Mouse (Mus musculus): Measurements from ENCODE around the gene Fsd2. TPM values are rescaled to one million over a fixed set of nuclear protein-coding genes. Genes with fewer than 3 reads are reported as not detected.
A peak's percentile ranks its signal among the peaks of the same experiment; 100 is the strongest.

Fsd2 gene
- polyA plus RNA-seq, 1 experiment from 2014 or later, result not detected

DNA sequence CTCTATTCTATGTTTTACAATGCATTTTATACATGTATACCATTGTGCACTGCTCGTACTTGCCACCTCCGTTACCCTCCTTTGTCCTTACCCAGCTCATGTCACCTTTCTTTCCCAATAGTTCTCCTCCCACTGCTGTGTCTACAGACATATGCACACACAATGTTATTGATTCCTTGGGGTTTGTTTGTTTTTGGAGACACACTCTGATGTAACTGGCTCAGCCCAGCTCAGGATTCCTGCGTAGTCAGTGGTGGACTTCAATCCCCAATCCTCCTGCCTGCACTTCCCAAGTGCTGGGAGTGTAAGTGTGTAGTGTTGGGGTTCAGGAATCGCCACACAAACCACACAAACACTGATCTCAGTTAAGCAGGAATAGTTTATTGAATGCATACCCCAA, 20.5 kb upstream of the Fsd2 start:
- WGBS, result 84% methylated on average over 4 of the region's 4 CpGs
- Histone ChIP-seq H3K27me3 (replicated peaks; ENCODE audit: low read depth, poor library complexity, severe bottlenecking) (no peaks in the 10 kb centered on the region), H3K27ac (replicated peaks) (no peak overlapping the region), H3K36me3 (replicated peaks) (peaks cover 45% of the 10 kb centered on the region), H3K4me3 (no peak overlapping the region), H3K4me1 (no peaks in the 10 kb centered on the region), H3K9me3 (no peaks in the 10 kb centered on the region)
- DNase-seq (ENCODE audit: low spot score), result no peak

DNA sequence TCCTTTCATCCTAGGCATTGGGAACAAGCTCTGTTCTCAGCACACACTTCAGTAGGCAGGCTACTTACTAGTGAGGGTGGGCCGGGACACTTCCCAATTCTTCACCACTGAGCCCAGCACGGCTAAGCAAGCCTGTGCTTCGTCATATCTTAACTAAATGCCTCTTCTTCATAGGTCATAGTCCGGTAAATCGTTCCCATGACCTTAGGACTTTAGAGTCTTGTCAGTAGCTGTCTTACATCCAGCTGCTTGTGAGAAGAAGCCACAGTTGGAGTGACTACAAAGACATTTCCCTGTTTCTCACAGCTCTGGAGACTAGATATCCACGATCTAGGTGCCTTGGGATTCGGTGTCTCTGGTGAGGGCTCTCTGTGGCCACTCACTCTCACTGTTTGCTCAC, 18.6 kb upstream of the Fsd2 start:
- Histone ChIP-seq H3K4me1 (no peaks in the 10 kb centered on the region), H3K27ac (replicated peaks) (no peak overlapping the region), H3K9me3 (no peaks in the 10 kb centered on the region), H3K4me3 (no peak overlapping the region), H3K27me3 (replicated peaks; ENCODE audit: low read depth, poor library complexity, severe bottlenecking) (no peaks in the 10 kb centered on the region), H3K36me3 (replicated peaks) (peaks cover 29% of the 10 kb centered on the region)
- DNase-seq (ENCODE audit: low spot score), result peak; percentile 2
- WGBS, result 91% methylated on average over 7 of the region's 7 CpGs

DNA sequence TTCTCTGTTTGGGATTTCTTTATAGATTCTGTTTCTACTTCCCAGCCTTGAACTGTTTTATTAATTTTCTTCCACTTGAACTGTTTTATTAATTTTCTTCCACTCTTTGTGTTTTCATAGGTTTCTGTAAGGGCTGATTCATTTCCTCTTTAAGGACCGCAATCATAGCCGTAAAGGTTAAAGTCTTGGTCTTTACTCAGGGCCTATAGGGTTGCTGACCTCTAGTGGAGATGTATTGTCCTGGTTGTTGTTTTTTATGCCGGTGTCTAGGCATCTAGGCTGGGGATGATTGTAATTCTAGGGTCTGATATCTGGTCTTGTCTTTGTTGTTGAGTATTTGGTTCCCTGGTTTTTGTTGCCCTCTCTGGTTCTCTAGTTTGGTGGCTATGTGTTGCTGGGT, 16.8 kb upstream of the Fsd2 start:
- Histone ChIP-seq H3K27me3 (replicated peaks; ENCODE audit: low read depth, poor library complexity, severe bottlenecking) (no peaks in the 10 kb centered on the region), H3K4me3 (no peak overlapping the region), H3K27ac (replicated peaks) (no peak overlapping the region), H3K4me1 (no peaks in the 10 kb centered on the region), H3K9me3 (no peaks in the 10 kb centered on the region), H3K36me3 (replicated peaks) (peaks cover 30% of the 10 kb centered on the region)
- DNase-seq (ENCODE audit: low spot score), result peak; percentile 1
- 68% methylated on average over 3 of the region's 3 CpGs for WGBS

DNA sequence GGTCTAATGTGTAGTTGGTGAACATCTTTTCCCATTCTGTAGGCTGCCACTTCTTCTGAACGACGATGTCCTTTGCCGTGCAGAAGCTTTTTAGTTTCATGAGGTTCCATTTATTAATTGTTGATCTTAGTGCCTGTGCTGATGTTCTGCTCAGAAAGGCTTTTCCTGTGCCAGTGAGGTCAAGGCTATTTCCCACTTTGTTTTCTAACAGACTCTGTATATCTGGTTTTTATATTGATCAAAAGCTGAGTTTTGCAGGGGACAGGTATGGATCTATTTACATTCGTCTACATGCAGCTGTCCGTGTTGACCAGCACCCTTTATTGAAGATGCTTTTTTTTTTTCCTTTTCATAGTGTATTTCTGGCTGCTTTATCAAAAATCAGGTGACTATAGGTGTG, 12.6 kb upstream of the Fsd2 start:
- H3K9me3 ChIP-seq, result no peaks in the 10 kb centered on the region

DNA sequence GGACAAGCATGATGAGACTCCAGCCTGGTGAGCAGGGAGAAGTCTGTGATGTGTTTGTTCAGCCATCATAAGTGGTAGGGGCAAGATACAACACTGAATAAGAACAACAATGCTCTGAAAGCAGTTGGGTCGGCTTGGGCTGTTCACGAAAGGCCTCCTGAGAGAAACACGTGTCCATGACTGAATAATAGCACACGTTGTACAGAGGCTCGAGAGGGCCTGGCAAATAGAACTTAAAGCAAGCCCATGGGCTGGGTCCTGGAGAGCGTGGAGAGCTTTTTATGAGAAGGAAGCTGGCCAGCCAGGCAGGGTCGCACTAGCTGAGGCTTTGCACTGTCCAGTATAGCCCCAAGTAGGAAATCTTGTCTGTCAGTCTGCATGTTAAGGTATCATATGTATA, 11.7 kb upstream of the Fsd2 start:
- Histone ChIP-seq H3K27ac (replicated peaks) (no peak overlapping the region), H3K27me3 (replicated peaks; ENCODE audit: low read depth, poor library complexity, severe bottlenecking) (0 out of 2 replicates have a peak, but pooled peaks cover 3% of the 10 kb centered on the region), H3K4me3 (no peak overlapping the region), H3K4me1 (no peaks in the 10 kb centered on the region), H3K36me3 (replicated peaks) (peaks cover 14% of the 10 kb centered on the region), H3K9me3 (no peaks in the 10 kb centered on the region)
- DNase-seq (ENCODE audit: low spot score), result peak; percentile 2
- WGBS, result 89% methylated on average over 7 of the region's 7 CpGs

More for the DNA sequence above, 12.6 kb upstream of the Fsd2 start:
- H3K27ac ChIP-seq (replicated peaks), result no peak overlapping the region
- no peaks in the 10 kb centered on the region for H3K4me1 ChIP-seq
- DNase-seq (ENCODE audit: low spot score), result no peak
- H3K27me3 ChIP-seq (replicated peaks; ENCODE audit: low read depth, poor library complexity, severe bottlenecking), result no peaks in the 10 kb centered on the region
- WGBS, result 97% methylated on average over 5 of the region's 5 CpGs
- H3K4me3 ChIP-seq, result no peak overlapping the region
- H3K36me3 ChIP-seq (replicated peaks), result peaks cover 14% of the 10 kb centered on the region

DNA sequence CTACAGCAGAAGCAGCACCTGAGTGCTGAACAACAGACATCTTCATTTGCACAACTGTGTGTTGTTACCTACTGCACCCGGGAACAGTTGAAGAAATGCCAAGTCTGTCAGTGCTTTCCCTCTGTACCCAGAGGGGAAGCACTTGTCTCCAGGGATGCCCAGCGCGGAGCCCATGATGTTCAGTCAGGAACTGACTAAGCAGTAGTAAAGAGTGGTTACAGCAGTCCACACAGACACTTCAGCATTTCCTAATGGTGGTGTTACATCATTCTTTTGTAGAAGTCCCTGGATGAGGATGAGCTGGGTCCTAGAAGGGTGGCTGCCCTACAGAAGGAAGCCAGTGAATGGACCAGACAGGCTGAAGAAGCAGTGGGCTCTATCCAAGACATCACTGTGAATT, 11.1 kb upstream of the Fsd2 start:
- peak; percentile 2 for DNase-seq (ENCODE audit: low spot score)
- H3K36me3 ChIP-seq (replicated peaks), result peaks cover 14% of the 10 kb centered on the region
- no peak overlapping the region for H3K4me3 ChIP-seq
- H3K4me1 ChIP-seq, result no peaks in the 10 kb centered on the region
- H3K9me3 ChIP-seq, result no peaks in the 10 kb centered on the region
- WGBS, result 92% methylated on average over 3 of the region's 3 CpGs
- H3K27ac ChIP-seq (replicated peaks), result no peak overlapping the region
- peaks cover 7% of the 10 kb centered on the region; the same call in 1 of the 2 replicates for H3K27me3 ChIP-seq (replicated peaks; ENCODE audit: low read depth, poor library complexity, severe bottlenecking)

DNA sequence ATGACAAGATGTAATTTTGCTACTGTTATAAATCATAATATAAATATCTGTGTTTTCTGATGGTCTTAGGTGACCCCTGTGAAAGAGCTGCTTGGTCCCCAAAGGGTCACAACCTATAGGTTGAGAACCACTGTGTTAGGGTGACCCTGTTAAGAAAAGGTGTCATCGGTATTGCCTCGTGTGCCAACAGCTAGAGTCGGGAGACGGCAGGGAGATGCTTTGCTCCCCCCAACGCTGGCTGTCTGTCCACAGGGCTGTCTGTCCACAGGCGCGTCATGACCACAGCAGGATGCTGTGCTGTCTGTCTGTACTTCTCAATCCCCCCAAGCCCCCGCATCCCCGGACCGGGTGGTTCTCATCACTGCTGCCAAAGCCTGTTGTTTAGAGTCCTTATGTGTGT, 8.9 kb upstream of the Fsd2 start:
- peak; percentile 2 for DNase-seq (ENCODE audit: low spot score)
- H3K36me3 ChIP-seq (replicated peaks), result peaks cover 14% of the 10 kb centered on the region
- H3K4me1 ChIP-seq, result peaks cover 9% of the 10 kb centered on the region; the same call in 1 of the 2 replicates
- no peak overlapping the region for H3K27ac ChIP-seq (replicated peaks)
- WGBS, result 94% methylated on average over 10 of the region's 10 CpGs
- peaks cover 12% of the 10 kb centered on the region for H3K27me3 ChIP-seq (replicated peaks; ENCODE audit: low read depth, poor library complexity, severe bottlenecking)
- no peak overlapping the region for H3K4me3 ChIP-seq
- no peaks in the 10 kb centered on the region for H3K9me3 ChIP-seq

DNA sequence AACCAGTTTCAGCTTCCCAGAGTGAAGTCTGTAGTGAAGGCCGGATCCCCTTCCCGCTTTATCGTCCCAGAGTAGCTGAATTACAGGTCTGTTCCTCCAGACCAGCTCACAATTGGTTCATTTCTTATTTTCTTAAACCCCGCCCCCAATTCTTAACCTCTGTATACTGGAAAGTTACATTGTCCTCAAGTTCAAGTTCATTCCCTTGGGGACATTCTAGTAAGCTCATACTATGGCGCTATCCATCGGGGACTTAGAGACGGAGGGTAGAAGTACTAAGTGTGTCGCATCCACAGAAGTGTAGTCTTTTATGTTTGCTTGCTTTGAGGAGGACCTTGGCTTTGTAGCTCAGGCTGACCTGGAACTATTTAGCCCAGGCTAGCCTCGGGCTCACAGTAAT, 7.1 kb upstream of the Fsd2 start:
- 91% methylated on average over 9 of the region's 9 CpGs for WGBS
- Histone ChIP-seq H3K27ac (replicated peaks) (no peak overlapping the region), H3K27me3 (replicated peaks; ENCODE audit: low read depth, poor library complexity, severe bottlenecking) (peaks cover 12% of the 10 kb centered on the region), H3K4me3 (no peak overlapping the region), H3K9me3 (no peaks in the 10 kb centered on the region), H3K36me3 (replicated peaks) (peaks cover 14% of the 10 kb centered on the region), H3K4me1 (peaks cover 9% of the 10 kb centered on the region; the same call in 1 of the 2 replicates)
- no peak for DNase-seq (ENCODE audit: low spot score)

DNA sequence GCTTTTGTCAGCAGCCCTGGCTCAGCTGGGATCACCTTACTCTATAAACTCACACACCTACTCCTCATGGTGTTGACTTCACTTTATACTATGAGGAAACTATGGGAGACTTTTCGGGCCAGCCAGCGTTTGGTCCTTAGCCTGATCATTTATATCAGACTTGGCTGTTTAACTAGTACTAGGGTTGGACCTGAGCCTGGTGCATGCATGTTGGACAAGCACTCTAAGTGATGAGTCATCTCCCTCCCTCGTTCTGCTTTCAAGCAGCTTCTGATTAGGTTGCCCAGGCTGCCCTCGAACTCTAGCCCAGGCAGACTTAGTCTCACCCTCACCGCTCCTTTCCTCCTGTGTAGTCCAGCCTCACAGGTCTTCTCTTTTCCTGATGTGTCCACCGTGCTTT, 6.7 kb upstream of the Fsd2 start:
- H3K4me1 ChIP-seq, result peaks cover 9% of the 10 kb centered on the region; the same call in 1 of the 2 replicates
- 91% methylated on average over 6 of the region's 6 CpGs for WGBS
- H3K27me3 ChIP-seq (replicated peaks; ENCODE audit: low read depth, poor library complexity, severe bottlenecking), result peaks cover 12% of the 10 kb centered on the region
- no peaks in the 10 kb centered on the region for H3K9me3 ChIP-seq
- H3K36me3 ChIP-seq (replicated peaks), result peaks cover 12% of the 10 kb centered on the region
- H3K27ac ChIP-seq (replicated peaks), result no peak overlapping the region
- DNase-seq (ENCODE audit: low spot score), result no peak
- H3K4me3 ChIP-seq, result no peak overlapping the region

DNA sequence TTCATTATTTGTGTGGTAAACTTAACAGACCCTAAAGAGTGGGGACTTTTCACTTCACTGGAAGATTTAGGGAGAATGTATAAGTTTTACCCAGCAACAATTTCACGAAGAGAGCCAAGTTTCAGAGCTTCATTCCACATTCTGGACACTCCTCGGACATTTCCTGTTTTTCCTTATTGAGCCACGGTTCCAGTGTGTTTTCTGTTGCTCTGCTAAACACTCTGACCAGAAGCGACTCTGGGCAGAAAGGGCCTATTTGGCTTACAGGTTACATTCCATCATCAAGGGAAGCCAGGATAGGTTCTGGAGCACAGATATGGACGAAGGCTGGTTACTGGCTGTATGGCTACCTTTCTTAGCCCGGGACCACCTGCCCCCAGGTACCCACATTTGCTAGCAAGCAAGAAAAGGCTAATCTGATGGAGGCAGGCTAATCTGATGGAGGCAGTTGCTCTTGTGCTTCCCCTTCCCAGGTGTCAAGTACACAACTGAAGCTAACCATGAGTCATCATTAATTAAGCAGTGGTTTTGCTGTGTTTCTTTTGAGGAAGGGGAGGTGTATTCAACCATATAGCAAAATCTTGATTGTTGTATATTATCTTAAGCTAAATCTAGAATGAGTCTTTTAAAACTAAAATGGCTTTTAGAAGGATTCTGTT, 6.0 kb upstream of the Fsd2 start:
- Histone ChIP-seq H3K4me1 (peaks cover 9% of the 10 kb centered on the region; the same call in 1 of the 2 replicates), H3K27ac (replicated peaks) (no peak overlapping the region), H3K9me3 (no peaks in the 10 kb centered on the region), H3K27me3 (replicated peaks; ENCODE audit: low read depth, poor library complexity, severe bottlenecking) (peaks cover 12% of the 10 kb centered on the region), H3K36me3 (replicated peaks) (peaks cover 5% of the 10 kb centered on the region; the same call in 1 of the 2 replicates), H3K4me3 (peak overlapping the region; percentile 86; the same call in 1 of the 2 replicates)
- 78% methylated on average over 6 of the region's 6 CpGs for WGBS
- peak; percentile 2 for DNase-seq (ENCODE audit: low spot score)

DNA sequence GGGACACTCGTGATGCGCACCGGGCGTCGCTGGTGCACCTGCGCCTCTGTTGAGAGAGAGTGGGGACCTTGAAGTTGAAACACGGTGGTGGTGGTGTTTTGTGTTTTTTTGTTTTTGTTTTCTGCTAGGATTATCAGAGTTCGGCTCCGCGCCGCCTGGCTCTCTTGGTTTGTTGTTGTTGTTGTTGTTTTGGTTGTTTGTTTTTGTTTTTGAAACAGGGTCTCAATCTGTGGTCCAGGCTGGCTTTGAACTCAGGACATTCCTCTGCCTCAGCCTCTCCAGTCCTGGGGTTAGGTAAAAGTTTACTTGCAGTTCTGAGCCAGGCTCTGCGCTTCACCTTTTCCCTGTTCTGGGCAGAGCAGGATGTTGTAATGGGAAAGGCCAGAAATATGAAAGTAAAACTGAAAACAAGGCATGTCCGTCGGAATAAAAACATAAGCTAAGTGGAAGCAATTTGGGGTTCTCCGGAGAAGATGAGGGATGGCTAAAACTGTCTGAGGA, 5.2 kb upstream of the Fsd2 start:
- Histone ChIP-seq H3K36me3 (replicated peaks) (0 out of 2 replicates have a peak, but pooled peaks cover 5% of the 10 kb centered on the region), H3K27me3 (replicated peaks; ENCODE audit: low read depth, poor library complexity, severe bottlenecking) (peaks cover 12% of the 10 kb centered on the region), H3K4me1 (peaks cover 11% of the 10 kb centered on the region; the same call in 1 of the 2 replicates), H3K27ac (replicated peaks) (peak overlapping the region; percentile 89), H3K4me3 (peak overlapping the region; percentile 86), H3K9me3 (no peaks in the 10 kb centered on the region)
- WGBS, result 21% methylated on average over 15 of the region's 15 CpGs
- DNase-seq (ENCODE audit: low spot score), result no peak

DNA sequence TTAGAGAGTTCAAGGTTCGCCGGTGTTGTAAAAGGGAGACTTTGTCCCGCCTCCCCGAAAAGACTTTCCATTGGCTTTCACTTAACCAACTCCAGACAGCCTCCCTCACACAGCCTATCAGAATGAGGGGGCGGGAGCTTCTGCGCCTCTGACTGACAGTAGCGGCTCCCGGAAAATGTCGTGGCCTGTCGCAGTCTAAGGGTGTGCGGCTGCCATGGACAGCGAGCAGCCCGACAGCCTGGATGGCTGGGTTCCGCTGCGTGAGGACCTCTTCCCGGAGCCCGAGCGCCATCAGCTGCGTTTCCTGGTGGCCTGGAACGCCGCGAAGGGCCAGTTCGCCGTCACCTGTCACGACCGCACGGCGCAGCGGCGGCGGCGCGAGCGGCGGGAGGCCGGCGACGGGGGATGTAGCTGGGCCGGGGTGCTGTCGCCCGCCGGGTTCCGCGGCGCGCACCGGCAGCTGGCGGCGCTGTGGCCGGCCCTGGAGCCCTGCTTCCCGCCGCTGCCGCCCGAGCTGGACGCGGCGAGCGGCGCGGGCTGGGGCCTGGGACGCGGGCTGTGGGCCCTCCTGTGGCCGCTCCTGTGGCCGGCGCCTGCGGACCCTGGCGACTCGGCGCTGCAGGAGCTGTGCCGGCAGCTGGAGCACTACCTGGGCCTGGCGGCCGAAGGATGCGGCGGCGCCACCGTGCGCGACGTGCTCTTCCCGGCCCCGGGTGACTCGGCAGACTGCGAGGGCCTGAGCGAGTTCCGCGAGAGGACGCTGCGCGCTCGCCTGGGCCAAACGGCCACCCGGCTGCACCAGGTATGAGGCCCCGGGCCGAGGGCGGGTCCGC, 4.6 kb upstream of the Fsd2 start, which contains the start of gene Whamm:
Gene Whamm (plus strand): TSS at position 159 of the 833 bp plus-strand sequence.
- H3K27me3 ChIP-seq (replicated peaks; ENCODE audit: low read depth, poor library complexity, severe bottlenecking), result peaks cover 12% of the 10 kb centered on the region
- under 1% methylated on average over 96 of the region's 96 CpGs for WGBS
- H3K36me3 ChIP-seq (replicated peaks), result 0 out of 2 replicates have a peak, but pooled peaks cover 5% of the 10 kb centered on the region
- DNase-seq (ENCODE audit: low spot score), result peak; percentile 92
- H3K27ac ChIP-seq (replicated peaks), result peak within 1 kb of the TSS; percentile 89
- no peaks in the 10 kb centered on the region for H3K9me3 ChIP-seq
- H3K4me3 ChIP-seq, result peak within 1 kb of the TSS; percentile 86
- H3K4me1 ChIP-seq, result peaks cover 15% of the 10 kb centered on the region; the same call in 1 of the 2 replicates
